Mouse (Mus musculus) lung, embryonic 15.5 days (tissue): ENCODE results near the gene Brinp2. TPM values are rescaled to one million over a fixed set of nuclear protein-coding genes. Genes with fewer than 3 reads are reported as not detected.

Experiments used
- ATAC-seq: fragments of 200-750 bp; cut with Nextera tagmentation; 2 replicates; pipeline ENCODE4 v1.8.0; 2017; ENCODE audit warnings: moderate number of reproducible peaks, borderline replicate concordance; ENCODE audit not compliant: low FRiP score, low TSS enrichment; ENCODE audit errors: extremely low read depth
- H3K27ac ChIP-seq: fragments of 300-500 bp; sonication (generic); 2 replicates; pipeline ENCODE4 v1.5.1; 2015; ENCODE audit warnings: moderate library complexity, mild to moderate bottlenecking, inconsistent platforms
- H3K27me3 ChIP-seq: fragments of 300-500 bp; sonication (generic); 2 replicates; pipeline ENCODE4 v1.6.1; 2015; ENCODE audit warnings: inconsistent platforms
- H3K36me3 ChIP-seq: fragments of 300-500 bp; sonication (generic); 2 replicates; pipeline ENCODE4 v1.6.1; 2015; ENCODE audit warnings: inconsistent platforms
- H3K4me1 ChIP-seq: fragments of 300-500 bp; sonication (generic); 2 replicates; pipeline ENCODE4 v1.6.1; 2015; ENCODE audit warnings: inconsistent platforms
- H3K4me2 ChIP-seq: fragments of 300-500 bp; sonication (generic); 2 replicates; pipeline ENCODE4 v1.6.1; 2015; ENCODE audit warnings: inconsistent platforms, mild to moderate bottlenecking, moderate library complexity
- H3K4me3 ChIP-seq: fragments of 300-500 bp; sonication (generic); 2 replicates; pipeline ENCODE4 v1.5.1; 2015; ENCODE audit warnings: mild to moderate bottlenecking, inconsistent platforms
- H3K9ac ChIP-seq: fragments of 300-500 bp; sonication (generic); 2 replicates; pipeline ENCODE4 v1.6.1; 2015; ENCODE audit warnings: inconsistent platforms
- H3K9me3 ChIP-seq: fragments of 300-500 bp; sonication (generic); 2 replicates; pipeline ENCODE4 v1.6.1; 2016; ENCODE audit warnings: inconsistent platforms
- WGBS: fragments of 180-500 bp; shearing (Covaris S2); methylation state at CpG from one replicate; pipeline ENCODE4 v1.1.7; 2015; 5-methylcytosine and 5-hydroxymethylcytosine counted together
- polyA plus RNA-seq: library from polyadenylated mRNA; unstranded; fragments of >200 nt; fragmentation: Nextera tagmentation; extraction: Ambion mirVana; gene quantifications from 2 replicates; pipeline ENCODE4 v1.2.1, GENCODE M21; 2015

The Brinp2 gene
- 0.18 and 0.31 TPM in 2 replicates for polyA plus RNA-seq

DNA sequence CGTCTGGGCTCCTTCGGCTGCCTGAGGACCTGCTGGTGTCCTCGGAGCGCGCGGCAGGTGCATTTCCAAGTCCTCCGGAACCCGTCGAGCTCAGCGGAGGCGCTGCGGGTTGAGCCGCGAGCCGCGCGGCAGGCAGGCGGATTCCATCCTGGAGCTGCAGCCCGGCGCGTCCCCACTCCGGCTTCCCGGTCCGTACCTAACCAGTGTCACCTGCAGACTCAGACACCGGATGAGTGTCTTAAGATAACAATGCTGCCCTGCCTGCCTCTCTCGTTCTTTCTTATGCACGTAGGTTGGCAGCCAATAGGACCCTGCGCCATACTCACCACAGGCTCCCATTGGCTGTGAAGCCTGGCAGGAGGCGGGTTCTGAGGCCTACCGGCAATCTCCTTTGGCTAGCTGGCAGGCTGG lies at the start of gene Brinp2:
Brinp2 (minus strand) TSS at position 276 of the 411 bp plus-strand sequence.
- ATAC-seq: peak; percentile 94
- Histone ChIP-seq H3K27me3 (peaks cover 37% of the 10 kb centered on the region), H3K4me3 (peak within 1 kb of the TSS; percentile 54), H3K4me2 (peak within 1 kb of the TSS; percentile 90), H3K4me1 (peaks cover 15% of the 10 kb centered on the region), H3K36me3 (no peaks in the 10 kb centered on the region), H3K27ac (no peak within 1 kb of the TSS), H3K9ac (no peak within 1 kb of the TSS), H3K9me3 (no peaks in the 10 kb centered on the region)
- under 1% methylated on average over 30 of the region's 30 CpGs for WGBS

DNA sequence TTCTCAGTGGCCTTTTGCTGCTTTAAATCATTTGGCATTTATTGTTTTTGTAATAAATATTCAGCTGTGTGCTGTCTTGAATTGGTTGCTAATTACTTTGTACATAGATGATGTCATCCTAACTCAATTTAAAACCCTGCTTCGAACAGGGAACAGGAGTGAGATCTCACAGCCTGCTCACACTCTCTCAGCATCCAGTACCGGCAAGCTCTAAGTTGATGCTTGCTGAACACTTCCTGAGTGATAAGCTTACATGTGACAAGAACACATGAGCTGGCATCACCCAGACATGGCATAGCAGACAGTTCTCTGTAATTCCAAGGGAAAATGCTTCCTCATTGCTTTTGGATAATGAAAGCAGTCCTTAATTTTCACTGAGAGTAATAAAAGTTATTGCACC lies 44.8 kb upstream of the Brinp2 start:
- no peak overlapping the region for H3K4me2 ChIP-seq
- no peak for ATAC-seq
- H3K9ac ChIP-seq: no peak overlapping the region
- H3K4me3 ChIP-seq: no peak overlapping the region
- H3K27ac ChIP-seq: no peak overlapping the region
- H3K9me3 ChIP-seq: no peaks in the 10 kb centered on the region
- WGBS: 54% methylated on average over 2 of the region's 2 CpGs
- H3K36me3 ChIP-seq: no peaks in the 10 kb centered on the region
- no peaks in the 10 kb centered on the region for H3K4me1 ChIP-seq
- H3K27me3 ChIP-seq: no peaks in the 10 kb centered on the region

DNA sequence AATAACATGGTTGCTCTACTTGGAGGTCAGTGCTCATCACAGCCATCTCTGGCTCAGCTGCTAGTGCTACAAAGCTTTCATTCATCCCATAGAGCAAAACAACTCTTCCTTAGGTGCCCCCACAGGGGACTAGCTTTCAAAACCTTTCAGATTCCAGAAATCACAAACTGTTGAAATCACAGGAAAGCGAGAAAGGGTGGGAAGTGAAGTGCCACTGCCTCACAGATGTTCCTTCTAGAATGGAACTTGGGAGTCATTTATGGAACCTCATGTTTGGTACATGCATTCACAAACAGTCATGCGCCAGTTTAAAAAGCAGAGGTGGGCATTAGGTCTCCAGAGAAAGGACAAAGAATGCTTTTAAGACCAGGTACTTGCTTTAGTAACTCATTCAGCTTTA lies 40.9 kb upstream of the Brinp2 start:
- ATAC-seq: no peak
- H3K4me3 ChIP-seq: no peak overlapping the region
- H3K27ac ChIP-seq: no peak overlapping the region
- H3K4me2 ChIP-seq: no peak overlapping the region
- no peaks in the 10 kb centered on the region for H3K27me3 ChIP-seq
- H3K9ac ChIP-seq: no peak overlapping the region
- H3K36me3 ChIP-seq: no peaks in the 10 kb centered on the region
- WGBS: 78% methylated on average over 2 of the region's 2 CpGs
- no peaks in the 10 kb centered on the region for H3K9me3 ChIP-seq
- H3K4me1 ChIP-seq: no peaks in the 10 kb centered on the region

DNA sequence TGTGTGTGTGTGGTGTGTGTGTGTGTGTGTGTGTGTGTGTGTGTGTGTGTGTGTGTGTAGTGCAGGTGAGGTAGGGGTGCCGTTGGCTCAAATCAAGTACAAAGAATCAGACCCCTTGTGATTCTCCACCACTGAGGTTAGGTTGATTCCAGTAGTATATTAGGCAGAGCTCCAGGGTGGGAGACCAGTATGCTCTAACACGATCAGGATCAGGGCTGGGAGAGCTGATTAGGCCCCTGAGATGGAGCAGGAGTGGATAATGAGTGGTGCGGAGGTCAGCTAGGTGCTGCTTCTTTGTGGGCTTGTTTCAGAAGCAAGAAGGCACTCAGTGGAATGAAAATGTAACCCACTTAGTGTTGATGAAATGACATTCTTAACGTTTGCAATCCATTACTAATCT lies 34.6 kb upstream of the Brinp2 start:
- Histone ChIP-seq H3K4me2 (no peak overlapping the region), H3K9ac (no peak overlapping the region), H3K27me3 (no peaks in the 10 kb centered on the region), H3K9me3 (no peaks in the 10 kb centered on the region), H3K36me3 (no peaks in the 10 kb centered on the region), H3K4me3 (no peak overlapping the region), H3K27ac (no peak overlapping the region), H3K4me1 (no peaks in the 10 kb centered on the region)
- 53% methylated on average over 4 of the region's 4 CpGs for WGBS
- no peak for ATAC-seq

DNA sequence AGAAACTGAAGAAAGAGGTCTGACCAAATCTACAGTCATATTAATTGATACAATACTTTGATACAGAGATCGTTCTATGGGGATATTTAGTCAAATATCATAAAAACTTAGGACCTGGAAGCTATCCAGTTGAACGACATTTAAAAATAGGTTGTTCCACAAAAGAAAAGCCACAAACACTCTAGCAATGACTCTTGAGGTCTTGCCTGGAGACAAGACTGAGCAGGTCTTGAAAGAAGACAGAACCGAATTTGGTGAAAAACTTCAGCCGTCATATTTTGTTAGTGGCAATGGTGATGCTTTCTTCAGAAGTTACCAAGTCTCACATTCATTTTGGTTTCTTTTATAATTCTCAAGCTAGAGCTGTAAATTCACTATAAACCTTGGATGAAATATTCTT lies 32.9 kb upstream of the Brinp2 start:
- WGBS: 87% methylated on average over 4 of the region's 4 CpGs

DNA sequence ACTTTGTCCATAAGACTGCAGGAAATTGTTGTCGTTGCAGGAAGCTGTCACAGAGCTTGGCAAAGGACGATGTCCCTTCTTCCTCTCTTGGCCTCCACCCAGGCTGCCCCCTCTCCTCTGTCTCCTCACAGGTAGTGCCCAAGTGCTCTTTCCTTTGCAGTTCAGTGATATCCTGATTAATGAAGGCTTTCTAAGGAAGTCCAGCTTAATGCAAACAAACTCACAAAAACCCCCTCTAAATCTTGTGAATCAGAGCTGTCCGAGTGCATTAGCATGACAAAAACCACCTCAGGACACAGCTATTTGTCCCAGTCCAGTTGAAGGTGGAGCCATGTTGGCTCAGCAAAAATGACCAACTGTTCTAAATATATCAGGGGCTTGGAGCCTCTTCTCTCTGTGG lies 30.7 kb upstream of the Brinp2 start:
- 33% methylated on average over 3 of the region's 3 CpGs for WGBS

More for the DNA sequence above, 32.9 kb upstream of the Brinp2 start:
- ATAC-seq: no peak
- no peak overlapping the region for H3K9ac ChIP-seq
- no peak overlapping the region for H3K27ac ChIP-seq
- H3K27me3 ChIP-seq: no peaks in the 10 kb centered on the region
- no peak overlapping the region for H3K4me2 ChIP-seq
- no peaks in the 10 kb centered on the region for H3K36me3 ChIP-seq
- H3K9me3 ChIP-seq: no peaks in the 10 kb centered on the region
- no peak overlapping the region for H3K4me3 ChIP-seq
- H3K4me1 ChIP-seq: no peaks in the 10 kb centered on the region

DNA sequence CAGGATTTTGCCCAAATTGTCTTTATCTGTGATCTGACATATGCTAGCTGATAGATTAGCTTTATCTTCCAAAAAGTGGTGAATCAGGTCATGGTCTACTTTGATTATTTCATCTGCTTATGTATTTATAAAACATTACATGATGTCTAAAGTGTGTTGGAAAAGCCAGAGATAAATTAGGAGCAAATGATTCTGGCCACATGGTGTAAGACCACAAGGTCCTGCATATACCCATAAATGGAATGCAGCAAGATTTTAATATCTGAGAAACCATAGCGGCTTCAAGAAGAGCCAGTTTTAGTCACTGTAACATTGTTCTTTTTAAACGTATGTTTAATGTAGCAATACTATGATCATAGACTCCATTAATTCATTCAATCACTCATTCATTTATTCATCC lies 29.2 kb upstream of the Brinp2 start:
- ATAC-seq: no peak
- H3K4me1 ChIP-seq: no peaks in the 10 kb centered on the region
- H3K4me2 ChIP-seq: no peak overlapping the region
- no peaks in the 10 kb centered on the region for H3K27me3 ChIP-seq
- no peak overlapping the region for H3K4me3 ChIP-seq
- H3K9ac ChIP-seq: no peak overlapping the region
- H3K36me3 ChIP-seq: no peaks in the 10 kb centered on the region
- WGBS: 28% methylated on average over 2 of the region's 2 CpGs
- H3K27ac ChIP-seq: no peak overlapping the region
- no peaks in the 10 kb centered on the region for H3K9me3 ChIP-seq

More for the DNA sequence above, 30.7 kb upstream of the Brinp2 start:
- Histone ChIP-seq H3K36me3 (no peaks in the 10 kb centered on the region), H3K27me3 (no peaks in the 10 kb centered on the region), H3K27ac (no peak overlapping the region), H3K4me2 (no peak overlapping the region), H3K9me3 (no peaks in the 10 kb centered on the region), H3K4me1 (no peaks in the 10 kb centered on the region), H3K4me3 (no peak overlapping the region), H3K9ac (no peak overlapping the region)
- ATAC-seq: no peak

DNA sequence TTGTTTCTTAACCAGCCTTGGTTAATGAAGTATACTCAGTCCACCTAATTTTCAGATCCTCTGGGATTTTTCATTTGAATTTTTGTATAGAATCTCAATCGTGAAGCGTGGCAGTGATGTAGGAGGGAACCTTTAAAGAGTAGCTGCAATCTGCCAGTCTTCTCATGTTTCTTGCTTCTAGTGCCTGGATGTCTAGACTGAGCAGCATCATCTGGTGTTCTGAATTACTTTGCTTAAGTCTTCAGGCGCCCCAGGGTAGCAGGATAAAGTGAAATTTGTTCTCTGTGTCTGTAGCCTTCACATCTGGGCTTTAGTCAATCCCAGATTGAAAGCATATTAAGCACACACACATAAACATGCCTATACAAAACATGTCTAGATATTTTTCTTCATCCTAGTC lies 27.1 kb upstream of the Brinp2 start:
- Histone ChIP-seq H3K27ac (no peak overlapping the region), H3K4me1 (no peaks in the 10 kb centered on the region), H3K36me3 (no peaks in the 10 kb centered on the region), H3K4me2 (no peak overlapping the region), H3K27me3 (no peaks in the 10 kb centered on the region), H3K9me3 (no peaks in the 10 kb centered on the region), H3K4me3 (no peak overlapping the region), H3K9ac (no peak overlapping the region)
- ATAC-seq: no peak
- 73% methylated on average over 3 of the region's 3 CpGs for WGBS

DNA sequence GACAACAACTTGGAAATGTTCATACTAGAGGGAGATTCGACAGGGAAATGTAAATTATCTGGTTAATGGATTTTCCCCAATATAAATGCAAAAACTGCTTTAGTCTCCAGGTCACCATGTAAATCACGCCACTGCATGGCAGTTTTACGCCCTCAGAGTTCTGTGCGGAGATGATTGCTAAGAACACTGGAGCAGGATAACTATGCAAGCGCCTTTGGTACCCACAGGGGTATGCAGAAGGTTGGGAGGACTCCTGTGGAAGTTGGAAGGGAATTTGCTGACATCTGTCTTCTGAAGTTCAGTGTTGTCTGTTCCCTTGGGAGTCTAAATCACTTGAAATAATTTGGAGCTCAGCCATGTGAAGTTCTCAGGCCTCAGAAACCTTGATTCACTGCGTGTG lies 26.2 kb upstream of the Brinp2 start:
- no peaks in the 10 kb centered on the region for H3K36me3 ChIP-seq
- H3K4me3 ChIP-seq: no peak overlapping the region
- no peaks in the 10 kb centered on the region for H3K4me1 ChIP-seq
- H3K9me3 ChIP-seq: no peaks in the 10 kb centered on the region
- no peak overlapping the region for H3K4me2 ChIP-seq
- H3K9ac ChIP-seq: no peak overlapping the region
- ATAC-seq: no peak
- no peaks in the 10 kb centered on the region for H3K27me3 ChIP-seq
- H3K27ac ChIP-seq: no peak overlapping the region
- WGBS: 70% methylated on average over 6 of the region's 6 CpGs

DNA sequence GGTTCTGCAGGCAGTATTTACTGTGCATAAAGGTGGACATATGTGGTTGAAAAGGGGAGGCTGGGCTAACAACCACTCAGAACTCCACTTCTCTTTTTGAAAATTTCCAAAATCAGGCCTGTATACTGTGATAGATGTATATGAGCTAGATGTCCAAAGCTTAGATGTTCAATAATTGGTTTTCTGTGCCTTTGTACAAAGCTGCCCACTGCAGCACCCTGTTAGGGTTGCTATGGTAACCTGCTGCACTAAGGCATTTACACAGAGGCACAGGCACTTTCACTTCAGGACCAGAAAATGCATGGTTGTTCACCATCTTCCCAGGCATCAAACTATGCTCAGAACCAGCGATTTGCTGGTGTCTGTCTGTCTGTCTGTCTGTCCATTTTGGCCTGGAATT lies 8.3 kb upstream of the Brinp2 start:
- no peak overlapping the region for H3K9ac ChIP-seq
- no peak overlapping the region for H3K4me2 ChIP-seq
- H3K27ac ChIP-seq: no peak overlapping the region
- WGBS: 52% methylated on average over 1 of the region's 1 CpGs
- H3K36me3 ChIP-seq: no peaks in the 10 kb centered on the region
- H3K9me3 ChIP-seq: no peaks in the 10 kb centered on the region
- ATAC-seq: no peak
- H3K4me3 ChIP-seq: no peak overlapping the region
- 0 out of 2 replicates have a peak, but pooled peaks cover 6% of the 10 kb centered on the region for H3K4me1 ChIP-seq
- peaks cover 14% of the 10 kb centered on the region; the same call in 1 of the 2 replicates for H3K27me3 ChIP-seq

DNA sequence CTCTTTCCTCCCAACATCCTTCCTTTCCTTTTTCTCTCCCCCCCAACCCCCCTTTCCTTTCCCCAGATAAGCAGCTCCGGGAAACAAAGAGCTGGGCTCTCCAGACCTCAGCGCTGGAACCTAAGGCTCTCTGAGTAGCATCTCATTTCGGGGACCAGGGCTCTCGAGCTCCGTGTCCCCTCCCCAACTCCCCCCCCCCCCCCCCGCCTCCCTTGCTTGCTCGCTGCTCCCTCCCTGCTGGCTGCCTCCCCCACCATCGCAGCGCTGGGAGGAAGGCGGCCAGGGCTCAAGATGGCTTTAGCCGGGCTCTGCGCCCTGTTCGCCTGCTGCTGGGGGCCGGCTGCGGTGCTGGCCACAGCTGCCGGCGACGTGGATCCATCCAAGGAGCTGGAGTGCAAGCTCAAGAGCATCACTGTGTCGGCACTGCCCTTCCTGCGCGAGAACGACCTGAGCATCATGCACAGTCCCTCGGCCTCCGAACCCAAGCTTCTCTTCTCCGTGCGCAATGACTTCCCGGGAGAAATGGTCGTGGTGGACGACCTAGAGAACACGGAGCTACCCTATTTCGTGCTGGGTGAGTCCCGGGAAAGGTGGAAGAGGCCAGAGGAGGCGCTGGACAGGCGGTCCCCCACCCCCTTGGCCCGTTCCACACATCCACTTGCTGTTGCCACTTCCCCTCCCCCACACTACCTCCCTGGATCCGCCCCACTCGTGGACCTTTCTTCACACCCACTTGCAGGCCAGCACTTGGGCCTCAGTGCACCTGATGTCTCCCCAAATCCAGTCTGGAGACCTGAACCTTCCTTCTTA lies 6.4 kb upstream of the Brinp2 start:
- no peaks in the 10 kb centered on the region for H3K9me3 ChIP-seq
- no peaks in the 10 kb centered on the region for H3K36me3 ChIP-seq
- no peak overlapping the region for H3K9ac ChIP-seq
- 0 out of 2 replicates have a peak, but pooled peaks cover 6% of the 10 kb centered on the region for H3K4me1 ChIP-seq
- ATAC-seq: peak; percentile 42; the same call in 1 of the 2 replicates
- WGBS: under 1% methylated on average over 36 of the region's 37 CpGs
- H3K27ac ChIP-seq: no peak overlapping the region
- H3K4me2 ChIP-seq: peak overlapping the region; percentile 56
- peak overlapping the region; percentile 25 for H3K4me3 ChIP-seq
- H3K27me3 ChIP-seq: peaks cover 23% of the 10 kb centered on the region

DNA sequence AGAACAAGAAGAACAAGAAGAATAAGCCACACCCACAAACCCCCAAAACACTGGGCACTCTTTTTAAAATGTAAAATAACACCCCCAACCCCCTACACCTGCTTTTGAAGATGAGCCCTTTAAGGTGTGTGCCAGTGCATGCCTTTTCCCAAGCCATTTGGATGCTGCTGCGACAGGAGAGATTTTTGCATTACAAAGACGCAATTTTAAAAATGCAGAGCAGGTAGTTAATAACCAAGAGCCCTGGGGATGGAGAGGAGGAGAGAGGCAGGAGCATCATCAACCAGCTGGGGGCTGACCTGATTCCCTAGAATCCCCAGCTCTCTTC lies 5.8 kb upstream of the Brinp2 start, which contains the start of gene Astn1:
Astn1 (plus strand) TSS at position 310 of the 328 bp plus-strand sequence.
- H3K27ac ChIP-seq: no peak within 1 kb of the TSS
- 0 out of 2 replicates have a peak, but pooled peaks cover 6% of the 10 kb centered on the region for H3K4me1 ChIP-seq
- H3K27me3 ChIP-seq: peaks cover 29% of the 10 kb centered on the region
- H3K9ac ChIP-seq: no peak within 1 kb of the TSS
- peak within 1 kb of the TSS; percentile 56 for H3K4me2 ChIP-seq
- H3K9me3 ChIP-seq: no peaks in the 10 kb centered on the region
- no peaks in the 10 kb centered on the region for H3K36me3 ChIP-seq
- H3K4me3 ChIP-seq: peak within 1 kb of the TSS; percentile 25
- no peak for ATAC-seq
- WGBS: 0% methylated on average over 2 of the region's 2 CpGs
